Mouse (Mus musculus) liver, postnatal 0 days (tissue): ENCODE data around the gene Galr3.

Source experiments
- CTCF ChIP-seq: sonication (generic); IDR thresholded peaks from 2 replicates; pipeline ENCODE4 v1.5.1; 2016; ENCODE audit warnings: antibody characterized with exemption, low read depth
- EP300 ChIP-seq: IDR thresholded peaks from 2 replicates; pipeline ENCODE4 v1.6.1; 2016; ENCODE audit warnings: antibody characterized with exemption, low read depth, mild to moderate bottlenecking

DNA sequence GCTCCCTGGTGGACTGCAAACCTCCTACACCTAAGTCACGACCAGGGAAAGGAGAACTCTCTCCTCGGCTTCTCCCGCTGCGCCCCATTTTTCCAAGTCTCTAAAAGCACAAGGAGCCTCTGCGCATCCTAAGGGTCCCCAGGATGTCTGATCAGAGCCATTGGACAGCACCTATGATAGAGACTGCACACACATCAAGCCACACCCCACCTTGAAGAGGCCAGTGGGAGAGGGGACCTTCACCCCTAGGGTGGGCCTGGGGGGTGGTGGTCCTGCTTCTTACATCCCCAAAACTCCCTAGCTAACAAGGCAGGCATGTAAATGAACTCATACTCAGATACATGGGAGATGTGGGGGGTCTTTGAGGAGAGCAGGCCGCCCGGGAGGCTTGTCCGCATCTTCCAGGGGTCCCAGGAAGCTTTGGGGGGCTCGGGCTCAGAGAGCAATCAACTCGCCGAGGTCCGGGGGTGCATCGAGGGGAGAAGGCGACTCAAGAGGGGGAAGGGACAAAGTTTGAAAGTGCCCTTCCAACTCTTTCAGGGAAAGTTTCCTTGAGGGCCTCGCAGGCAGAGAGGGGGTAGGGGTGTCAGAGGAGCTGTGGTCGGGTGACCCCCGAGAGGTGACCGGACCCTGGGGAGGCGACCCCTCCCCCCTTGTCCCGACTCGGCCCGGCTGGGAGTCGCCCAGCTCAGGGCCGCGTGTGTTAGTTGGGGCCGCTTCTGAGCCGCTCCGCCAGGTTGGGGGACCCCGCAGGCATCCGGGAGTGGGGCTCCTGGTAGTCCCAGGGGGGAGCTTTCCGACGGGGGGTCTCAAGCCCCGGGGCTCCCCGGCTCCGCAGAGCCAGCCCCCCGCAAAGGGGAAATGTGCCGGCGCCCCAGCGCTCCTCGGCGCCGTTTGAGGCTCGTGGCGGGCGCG lies 14.1 kb upstream of the Galr3 start:
- no peak for TF ChIP-seq CTCF
- no peak for TF ChIP-seq EP300
